Mouse (Mus musculus) T-helper 17 cell (primary cell): Measurements from ENCODE around the gene Golga3.

Experiments
- in situ Hi-C, 2 experiments: fragments of 300-600 bp; cut with MboI, MseI; formaldehyde crosslinking; loops; 1 replicate in 1 of 2; 2 replicates in 1 of 2; pipeline ENCODE4 v1.15.1; 2025; ENCODE audit warnings: high pct_unique_total_duplicates in 2 of 2

Golga3 gene

GRCm38 (mm10) chr5:110176362-110177020, at the start of gene Golga3:
TSS of gene Golga3 (plus strand) at chr5:110176701.
- in situ Hi-C loops, result no loop called here

- in situ Hi-C loops, result no loop called here
Observed at GRCm38 (mm10) chr5:110135293-110136086, 41.0 kb upstream of the Golga3 start, which contains the start of gene Chfr. TSS of gene Chfr (plus strand) at chr5:110135842.

GRCm38 (mm10) chr5:110136087-110136464, 40.4 kb upstream of the Golga3 start:
- in situ Hi-C loops, result no loop called here

- in situ Hi-C loops, result no loop called here
Observed at GRCm38 (mm10) chr5:110137816-110138215, 38.7 kb upstream of the Golga3 start.

- in situ Hi-C loops, result no loop called here
Observed at GRCm38 (mm10) chr5:110139325-110139724, 37.2 kb upstream of the Golga3 start.

- in situ Hi-C loops, result no loop called here
Observed at GRCm38 (mm10) chr5:110140424-110140823, 36.1 kb upstream of the Golga3 start.

GRCm38 (mm10) chr5:110142309-110142708, 34.2 kb upstream of the Golga3 start:
- in situ Hi-C loops, result no loop called here

- in situ Hi-C loops, result no loop called here
Observed at GRCm38 (mm10) chr5:110143007-110143406, 33.5 kb upstream of the Golga3 start.

- in situ Hi-C loops, result loop anchor here in 1 of 2 experiments (25.0 kb wide), 1 partner anchor 1557 kb away; no protein-coding TSS in a partner anchor
Observed at GRCm38 (mm10) chr5:110169374-110169773, 7.1 kb upstream of the Golga3 start.

- in situ Hi-C loops, result no loop called here
Observed at GRCm38 (mm10) chr5:110177021-110177420, 520 bp downstream of the Golga3 start.

GRCm38 (mm10) chr5:110178628-110179027, 2.1 kb downstream of the Golga3 start:
- in situ Hi-C loops, result no loop called here

- in situ Hi-C loops, result no loop called here
Observed at GRCm38 (mm10) chr5:110181716-110182115, 5.2 kb downstream of the Golga3 start.

- in situ Hi-C loops, result no loop called here
Observed at GRCm38 (mm10) chr5:110203164-110203895, 26.8 kb downstream of the Golga3 start.

GRCm38 (mm10) chr5:110204777-110205176, 28.3 kb downstream of the Golga3 start:
- in situ Hi-C loops, result no loop called here

- in situ Hi-C loops, result no loop called here
Observed at GRCm38 (mm10) chr5:110211312-110211711, 34.8 kb downstream of the Golga3 start.

- in situ Hi-C loops, result no loop called here
Observed at GRCm38 (mm10) chr5:110216780-110217179, 40.3 kb downstream of the Golga3 start.

- in situ Hi-C loops, result no loop called here
Observed at GRCm38 (mm10) chr5:110220331-110220730, 43.8 kb downstream of the Golga3 start.

- in situ Hi-C loops, result no loop called here
Observed at GRCm38 (mm10) chr5:110222757-110223156, 46.3 kb downstream of the Golga3 start.

- in situ Hi-C loops, result no loop called here
Observed at GRCm38 (mm10) chr5:110225056-110225455, 48.6 kb downstream of the Golga3 start.

- in situ Hi-C loops, result no loop called here
Observed at GRCm38 (mm10) chr5:110227336-110227883, 50.9 kb downstream of the Golga3 start.

- in situ Hi-C loops, result loop anchor here in 1 of 2 experiments (5.0 kb wide), 1 partner anchor 42 kb away; no protein-coding TSS in a partner anchor
Observed at GRCm38 (mm10) chr5:110230401-110230779, 53.9 kb downstream of the Golga3 start.
